Mouse (Mus musculus): Measurements from ENCODE around the gene Radil.

The Radil gene

DNA sequence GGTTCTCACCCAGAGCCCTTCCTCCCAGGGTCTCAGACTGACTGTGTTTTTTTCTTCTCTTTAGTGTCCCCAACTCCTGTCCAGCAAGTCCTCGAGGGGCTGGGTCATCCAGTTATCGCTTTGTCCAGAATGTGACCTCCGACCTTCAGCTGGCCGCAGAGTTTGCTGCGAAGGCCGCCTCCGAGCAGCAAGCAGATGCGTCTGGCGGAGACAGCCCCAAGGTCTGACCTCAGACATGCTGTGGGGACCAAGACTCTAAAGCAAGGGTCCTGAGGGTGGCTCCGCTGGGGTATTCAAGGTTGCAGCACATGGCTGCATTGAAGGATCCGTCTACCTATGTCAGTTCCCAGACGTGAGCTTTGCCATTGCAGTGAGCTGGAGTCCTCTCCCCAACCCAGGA lies 102.3 kb downstream of the Radil start:
- DNase-seq (ENCODE audit: low read depth, low spot score) = no peak

- DNase-seq (ENCODE audit: low read depth, low spot score) = peak; percentile 95
Observed at GRCm38 (mm10) chr5:142448076-142448475, 102.8 kb downstream of the Radil start.

- no peak for DNase-seq (ENCODE audit: low read depth, low spot score)
Observed at GRCm38 (mm10) chr5:142445709-142446108, 105.2 kb downstream of the Radil start.

DNA sequence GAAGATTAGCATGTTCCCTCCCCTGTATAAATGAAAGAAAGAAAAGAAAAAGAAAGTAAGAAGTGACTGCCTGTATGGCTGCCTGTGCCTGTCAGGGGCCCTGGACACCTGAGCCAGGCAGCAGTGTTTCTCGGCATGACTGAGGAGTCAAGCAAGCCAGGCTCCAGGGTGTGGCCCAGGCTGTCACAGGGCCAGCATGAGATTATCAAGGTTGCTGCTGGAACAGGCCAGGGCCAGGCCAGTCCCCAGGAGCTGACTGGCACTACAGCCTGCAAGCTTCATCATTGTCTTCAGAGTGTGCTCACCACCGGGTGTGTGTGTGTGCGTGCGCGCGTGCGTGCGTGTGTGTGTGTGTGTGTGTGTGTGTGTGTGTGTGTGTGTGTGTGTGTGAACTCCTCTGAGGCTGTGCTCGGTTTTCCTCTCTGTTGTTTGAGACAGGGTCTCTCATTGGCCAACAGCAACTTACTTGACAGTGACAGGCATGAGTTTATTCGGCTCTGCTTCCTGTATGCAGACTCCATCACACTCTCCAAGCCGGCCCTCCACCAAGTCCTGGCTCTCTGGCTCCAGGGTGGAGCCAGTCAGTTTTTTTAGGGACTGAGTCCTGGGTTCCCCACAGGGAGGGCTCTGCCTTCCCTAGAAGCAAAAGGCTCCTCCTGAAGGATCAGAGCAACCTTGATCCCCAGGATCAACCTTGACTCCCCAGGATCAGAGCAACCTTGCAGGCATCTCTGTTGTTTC lies 105.9 kb downstream of the Radil start:
- no peak for DNase-seq (ENCODE audit: low read depth, low spot score)

GRCm38 (mm10) chr5:142443994-142444393 lies 106.9 kb downstream of the Radil start:
- no peak for DNase-seq (ENCODE audit: low read depth, low spot score)

DNA sequence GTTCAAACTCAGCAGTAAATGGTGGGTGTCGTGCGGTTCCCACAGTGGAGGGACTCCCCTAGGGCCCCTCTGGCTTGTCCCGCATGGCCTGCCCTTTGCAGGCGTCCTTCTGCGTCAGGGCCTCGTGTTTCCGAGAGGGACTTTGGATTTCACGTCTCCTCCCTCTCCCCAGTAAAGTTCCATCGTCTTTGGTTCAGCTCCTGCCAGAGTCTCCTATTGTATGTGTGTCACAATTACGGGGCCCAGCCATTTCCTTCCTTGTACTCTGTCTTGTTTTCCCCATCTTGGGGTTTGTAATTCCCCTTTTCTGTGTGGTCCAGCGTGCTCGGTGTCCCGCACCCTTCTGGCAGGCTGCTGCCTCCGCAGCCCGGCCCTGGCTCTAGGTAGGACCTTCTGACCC lies 107.4 kb downstream of the Radil start:
- DNase-seq (ENCODE audit: low read depth, low spot score) = no peak

DNA sequence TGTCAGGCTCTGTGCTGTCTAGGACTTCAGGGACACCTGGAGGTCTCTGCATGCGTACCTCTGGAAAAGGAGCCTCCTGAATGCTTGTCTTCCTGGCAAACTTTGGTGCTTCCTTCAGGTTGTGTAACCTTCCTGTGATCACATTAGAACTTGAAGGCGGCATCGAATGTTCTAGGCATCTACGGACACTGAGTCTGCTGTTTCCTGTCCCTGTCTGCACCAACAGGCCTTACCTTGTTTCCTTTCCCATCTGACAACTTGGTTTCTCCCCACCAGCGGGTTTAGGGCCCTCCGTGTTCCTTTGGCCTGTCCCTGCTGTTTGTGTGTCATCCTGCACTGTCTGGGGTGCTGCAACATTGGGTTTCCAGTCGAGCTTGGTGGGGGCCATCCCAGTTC lies 108.9 kb downstream of the Radil start:
- no peak for DNase-seq (ENCODE audit: low read depth, low spot score)

DNA sequence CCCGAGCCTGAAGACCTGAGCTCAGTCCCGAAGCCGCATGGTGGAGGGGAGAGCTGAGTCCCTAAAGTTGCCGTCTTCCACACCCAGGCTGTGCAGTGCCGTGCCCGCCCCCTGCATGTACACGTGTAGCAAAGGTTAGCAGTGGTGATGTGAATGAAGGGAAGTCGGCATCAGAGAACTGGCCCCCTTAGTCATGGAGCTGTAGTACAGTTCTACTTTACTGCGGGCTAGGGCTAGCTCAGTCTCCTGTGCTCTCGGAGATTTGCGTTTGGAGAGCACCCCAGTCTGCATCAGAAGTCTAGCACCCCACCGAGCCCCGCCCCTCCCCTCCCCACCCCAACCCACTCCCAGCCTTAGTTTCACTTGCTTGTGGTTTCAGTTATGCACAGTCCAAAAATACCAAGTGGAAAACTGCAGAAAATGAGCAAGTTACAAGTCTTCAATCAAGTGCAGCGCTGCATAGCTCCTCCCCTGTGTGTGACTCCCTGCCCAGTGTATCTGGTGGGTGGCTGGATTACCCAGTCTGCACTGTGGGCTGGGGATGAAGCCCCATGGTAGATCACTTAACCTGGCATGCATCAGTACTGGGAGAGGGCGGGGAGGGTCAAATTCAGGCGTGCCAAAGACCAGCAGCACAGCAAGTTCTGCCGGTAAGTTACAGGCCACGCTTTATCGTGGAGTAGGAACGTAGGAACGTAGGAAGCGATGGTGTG lies 109.4 kb downstream of the Radil start:
- DNase-seq (ENCODE audit: low read depth, low spot score) = no peak

GRCm38 (mm10) chr5:142440451-142441147 lies 110.3 kb downstream of the Radil start:
- peak; percentile 87 for DNase-seq (ENCODE audit: low read depth, low spot score)

- DNase-seq (ENCODE audit: low read depth, low spot score) = no peak
Observed at GRCm38 (mm10) chr5:142439911-142440432, 110.9 kb downstream of the Radil start.

DNA sequence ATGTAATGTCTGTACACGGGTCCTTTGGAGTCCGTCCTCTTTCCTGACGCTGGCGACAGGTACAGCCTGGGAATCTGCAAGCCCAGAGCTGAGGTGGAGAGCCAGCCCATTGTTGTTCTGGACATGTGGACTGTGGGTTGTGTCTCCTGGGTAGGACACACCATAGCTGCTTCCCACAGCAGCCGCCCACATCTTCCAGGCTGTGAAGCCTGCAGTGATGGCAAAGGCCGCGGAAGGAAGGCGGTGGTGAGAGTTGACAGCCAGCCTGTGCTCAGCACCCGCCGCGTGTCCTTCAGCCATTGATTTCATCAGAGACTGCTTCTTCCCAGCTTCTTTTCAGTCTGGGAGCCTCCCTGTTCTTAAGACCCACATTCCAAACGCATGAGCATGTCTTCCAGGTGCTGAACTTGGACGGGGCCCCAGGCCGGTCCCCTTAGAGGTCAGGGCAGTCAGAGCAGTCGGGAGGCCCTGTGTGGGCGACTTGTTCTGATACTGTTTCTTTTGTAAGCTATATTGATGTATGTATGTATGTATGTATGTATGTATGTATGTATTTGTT lies 112.4 kb downstream of the Radil start:
- no peak for DNase-seq (ENCODE audit: low read depth, low spot score)

DNA sequence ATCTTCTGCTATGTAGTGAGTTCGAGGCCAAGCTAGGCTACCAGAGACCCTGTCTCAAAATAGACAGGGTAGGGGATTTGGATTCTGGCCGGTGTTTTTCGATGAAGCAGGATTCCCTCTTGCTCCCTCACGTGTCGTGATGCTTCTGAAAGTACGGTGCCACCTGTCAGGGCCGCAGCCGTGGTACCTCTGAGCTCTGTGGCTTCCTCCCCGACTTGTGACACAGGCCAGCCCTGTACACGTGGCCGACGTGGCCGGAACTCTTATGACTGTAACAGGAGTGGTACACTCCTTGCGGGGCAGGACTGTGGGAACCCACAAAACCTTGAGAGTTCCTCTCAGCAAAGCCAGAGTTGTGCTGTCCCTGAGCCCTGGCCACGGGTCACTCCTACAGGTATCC lies 115.2 kb downstream of the Radil start:
- no peak for DNase-seq (ENCODE audit: low read depth, low spot score)
